Mouse (Mus musculus): Measurements from ENCODE around the gene Akap13. TPM values are rescaled to one million over a fixed set of nuclear protein-coding genes. Genes with fewer than 3 reads are reported as not detected.

Gene Akap13
- total and polyA plus RNA-seq, 3 experiments: 11.4 to 32.5 (median 27.7) TPM

DNA sequence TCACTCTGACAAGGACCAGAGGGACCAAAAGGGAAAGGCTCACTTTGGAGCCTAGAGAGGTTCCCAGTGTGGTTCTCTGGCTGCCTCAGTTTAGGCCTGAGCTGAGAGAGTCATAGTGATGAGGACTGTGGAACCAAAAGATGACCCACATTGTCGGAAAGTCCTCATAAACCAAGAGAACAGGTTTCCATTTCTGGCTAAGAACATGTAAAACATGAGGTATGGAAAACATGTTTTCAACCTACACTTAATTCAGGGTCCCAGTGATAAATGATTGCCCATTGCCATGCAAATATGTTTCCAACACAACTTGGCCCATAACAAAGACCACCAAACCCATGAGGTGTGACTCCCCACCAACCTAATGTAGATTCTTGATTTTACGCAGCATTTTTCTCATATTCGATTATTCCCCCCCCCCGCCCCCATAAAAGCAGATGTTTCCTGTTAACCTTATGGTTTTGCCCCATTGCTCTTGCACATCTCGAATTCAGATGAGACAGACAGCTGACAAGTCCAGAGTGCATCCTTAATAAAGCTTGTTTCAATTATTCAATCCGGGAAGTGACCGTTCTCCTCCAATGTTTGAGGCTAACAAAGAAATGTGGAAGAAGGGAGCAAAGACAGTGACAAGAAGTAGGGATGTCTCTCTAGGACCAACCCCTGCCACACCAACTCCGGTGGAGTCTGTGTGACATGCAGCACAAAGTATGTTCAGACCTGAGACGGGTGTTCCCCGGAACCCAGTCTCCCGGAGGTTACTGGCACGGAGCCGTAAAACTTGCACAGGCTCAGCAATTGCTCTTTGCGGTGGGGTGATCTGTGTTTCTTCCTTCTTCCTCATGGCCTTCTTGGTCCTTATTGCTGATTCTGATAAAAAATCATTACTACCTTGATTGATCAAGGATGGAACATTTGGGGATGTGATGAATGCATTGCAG is 330.3 kb downstream of the Akap13 start (continued):
- TF ChIP-seq USF1 (IDR thresholded peaks at IDR 0.05; ENCODE audit: low read depth, low read length) (no peak), PAX5 (IDR thresholded peaks at IDR 0.05; ENCODE audit: low read length) (no peak), EP300 (IDR thresholded peaks at IDR 0.05; ENCODE audit: low read length) (peak; percentile 82), JUN (IDR thresholded peaks at IDR 0.05; ENCODE audit: insufficient read depth, low read depth, low read length) (peak; percentile 17; the same call in 1 of the 2 replicates), SMC3 (IDR thresholded peaks at IDR 0.05; ENCODE audit: low read depth, low read length) (no peak), ZMIZ1 (IDR thresholded peaks at IDR 0.05; ENCODE audit: low read depth, low read length) (no peak), ZNF384 (IDR thresholded peaks at IDR 0.05; ENCODE audit: low read depth, low read length) (no peak), POLR2AphosphoS2 (IDR thresholded peaks at IDR 0.05; ENCODE audit: low read depth, low read length) (no peak), JUND (conservative IDR thresholded peaks at IDR 0.05; ENCODE audit: low read depth, low read length) (peak; percentile 47), RCOR1 (conservative IDR thresholded peaks at IDR 0.05; ENCODE audit: low read depth, low read length) (peak; percentile 59; the same call in 1 of the 2 replicates), MAX (IDR thresholded peaks at IDR 0.05; ENCODE audit: low read length) (peak; percentile 58; the same call in 1 of the 2 replicates), NELFE (IDR thresholded peaks at IDR 0.05; ENCODE audit: low read depth, low read length) (no peak), MAZ (IDR thresholded peaks at IDR 0.05; ENCODE audit: low read depth, low read length) (no peak), USF2 (conservative IDR thresholded peaks at IDR 0.05; ENCODE audit: low read depth, low read length) (no peak), CHD1 (IDR thresholded peaks at IDR 0.05; ENCODE audit: low read depth, low read length) (no peak; the same call in 1 of the 2 replicates), ELF1 (IDR thresholded peaks at IDR 0.05; ENCODE audit: low read depth, low read length) (peak; percentile 65), KAT2A (IDR thresholded peaks at IDR 0.05; ENCODE audit: insufficient replicate concordance, low read length) (no peak), BHLHE40 (IDR thresholded peaks at IDR 0.05; ENCODE audit: low read depth, low read length) (peak; percentile 38), IRF4 (IDR thresholded peaks at IDR 0.05; ENCODE audit: low read depth, low read length) (peak; percentile 59), RAD21 (IDR thresholded peaks at IDR 0.05; ENCODE audit: low read depth, low read length) (no peak; the same call in 1 of the 2 replicates)

DNA sequence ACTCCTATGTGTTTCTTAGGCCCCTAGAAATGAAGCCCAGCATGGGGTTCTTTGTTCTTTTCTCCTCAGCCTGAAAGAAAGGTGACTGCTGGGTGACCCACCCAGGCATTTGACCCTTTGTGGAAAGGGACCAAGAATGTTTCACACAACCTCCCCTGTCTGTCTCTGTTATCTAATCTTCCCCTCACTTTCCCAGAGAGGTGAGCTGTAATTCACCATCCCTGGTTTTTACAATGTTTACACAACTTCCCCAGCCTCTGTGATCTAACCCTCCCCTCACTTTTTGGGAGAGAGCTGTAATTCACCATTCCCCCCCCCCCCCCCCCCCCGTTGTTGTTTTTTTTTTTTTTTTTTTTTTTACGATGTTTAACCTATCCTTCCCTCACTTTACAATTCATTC is 331.5 kb downstream of the Akap13 start:
- dilution Hi-C loops (cut with MboI; ENCODE audit: extremely low pct_ligation_motif_present, extremely low pct_unique_long_range_greater_than_20kb, low sequenced_read_pairs): no loop called here
- Histone ChIP-seq H3K27ac (ENCODE audit: insufficient read depth, low read depth) (0 out of 2 replicates have a peak overlapping the region, but pooled peaks have one; percentile 28), H3K27me3 (replicated peaks) (no peaks in the 10 kb centered on the region), H3K9me3 (replicated peaks; ENCODE audit: low read length) (no peaks in the 10 kb centered on the region), H3K4me2 (ENCODE audit: insufficient read depth, low read depth, poor library complexity, severe bottlenecking) (peak overlapping the region; percentile 58), H3K79me2 (replicated peaks; ENCODE audit: control insufficient read depth, extremely low read depth, insufficient read depth, poor library complexity, severe bottlenecking) (peaks cover under 1% of the 10 kb centered on the region), H3K4me1 (ENCODE audit: control insufficient read depth in 1 of 2, insufficient read depth in 2 of 2) (peaks cover 31 to 74% of the 10 kb centered on the region in 2 experiments), H3K4me3 (replicated peaks in 1 of 3; ENCODE audit: low read depth in 2 of 3, low read length in 2 of 3, poor library complexity in 1 of 3) (no peak overlapping the region), H3K36me3 (replicated peaks in 1 of 2; ENCODE audit: control insufficient read depth in 1 of 2, insufficient read depth in 1 of 2, low read length in 1 of 2) (no peaks in the 10 kb centered on the region), H3K9ac (ENCODE audit: insufficient read depth, low read depth) (peak overlapping the region; percentile 59)
- no peak for DNase-seq (ENCODE audit: extremely low read depth)
- no peak for TF ChIP-seq CTCF (conservative IDR thresholded peaks at IDR 0.05 in 1 of 2, IDR thresholded peaks at IDR 0.05 in 1 of 2; ENCODE audit: low read depth in 2 of 2, low read length in 2 of 2)
- TF ChIP-seq SIN3A (IDR thresholded peaks at IDR 0.05; ENCODE audit: low read length): no peak; the same call in 1 of the 2 replicates
- TF ChIP-seq MEF2A (IDR thresholded peaks at IDR 0.05; ENCODE audit: borderline replicate concordance, low read depth, low read length): no peak
- TF ChIP-seq MAX (IDR thresholded peaks at IDR 0.05; ENCODE audit: low read length): no peak
- TF ChIP-seq RCOR1 (conservative IDR thresholded peaks at IDR 0.05; ENCODE audit: low read depth, low read length): no peak
- in situ Hi-C loops (cut with MboI; ENCODE audit: low pct_ligation_motif_present, low pct_unique_long_range_greater_than_20kb, low sequenced_read_pairs): no loop called here
